Mouse (Mus musculus) CH12.LX (cell line): ENCODE data around the gene Ablim1. TPM values are rescaled to one million over a fixed set of nuclear protein-coding genes. Genes with fewer than 3 reads are reported as not detected.

Experiments
- DNase-seq: peaks from one replicate; pipeline ENCODE4 v3.0.0-alpha.2; 2013; ENCODE audit errors: extremely low read depth
- H3K27ac ChIP-seq: 2 replicates; pipeline ENCODE4 v1.5.1; 2012; ENCODE audit warnings: low read depth, mild to moderate bottlenecking, control low read depth, moderate library complexity; ENCODE audit not compliant: insufficient read depth
- H3K27me3 ChIP-seq: replicated peaks from 2 replicates; pipeline ENCODE3; 2012; ENCODE audit warnings: inconsistent platforms
- H3K36me3 ChIP-seq, 2 experiments: replicated peaks in 1 of 2; 2 replicates each; pipeline versions ENCODE3 to v1.6.1; 2012; ENCODE audit warnings: inconsistent platforms in 1 of 2, low read length in 1 of 2, mild to moderate bottlenecking in 1 of 2, mixed read lengths in 1 of 2, moderate library complexity in 1 of 2; ENCODE audit not compliant: control insufficient read depth in 1 of 2, insufficient read depth in 1 of 2
- H3K4me1 ChIP-seq, 2 experiments: 2 replicates each; pipeline ENCODE4 v1.6.1; 2012; ENCODE audit warnings: inconsistent platforms in 1 of 2, moderate library complexity in 1 of 2; ENCODE audit not compliant: insufficient read depth in 2 of 2, control insufficient read depth in 1 of 2
- H3K4me2 ChIP-seq: 2 replicates; pipeline ENCODE4 v1.6.1; 2012; ENCODE audit warnings: low read depth, mild to moderate bottlenecking, control low read depth; ENCODE audit not compliant: poor library complexity, insufficient read depth, severe bottlenecking
- H3K4me3 ChIP-seq, 3 experiments: fragments of 150-350 bp in 1 of 3; sonication (generic) in 1 of 3; replicated peaks in 1 of 3; 2 replicates each; pipeline versions ENCODE3 to v1.5.1; 2011 to 2012; ENCODE audit warnings: low read depth in 2 of 3, low read length in 2 of 3, mild to moderate bottlenecking in 2 of 3, moderate library complexity in 2 of 3, control low read depth in 1 of 3, improper control_type of control experiment in 1 of 3, inconsistent platforms in 1 of 3, mixed read lengths in 1 of 3; ENCODE audit not compliant: poor library complexity in 1 of 3
- H3K79me2 ChIP-seq: replicated peaks from 2 replicates; pipeline ENCODE4 v1.6.1; 2012; ENCODE audit warnings: mild to moderate bottlenecking, moderate library complexity; ENCODE audit not compliant: control insufficient read depth, poor library complexity, insufficient read depth, severe bottlenecking; ENCODE audit errors: extremely low read depth
- H3K9ac ChIP-seq: 2 replicates; pipeline ENCODE4 v1.6.1; 2012; ENCODE audit warnings: low read depth, mild to moderate bottlenecking, control low read depth, moderate library complexity; ENCODE audit not compliant: insufficient read depth
- H3K9me3 ChIP-seq: replicated peaks from 2 replicates; pipeline ENCODE3; 2012; ENCODE audit warnings: low read length, inconsistent platforms, mixed read lengths
- BHLHE40 ChIP-seq: IDR thresholded peaks from 2 replicates; pipeline ENCODE4 v1.6.1; 2011; ENCODE audit warnings: mild to moderate bottlenecking, low read depth, low read length, improper control_type of control experiment
- E2F4 ChIP-seq: IDR thresholded peaks from 2 replicates; pipeline ENCODE4 v1.6.1; 2011; ENCODE audit warnings: low read depth, low read length, improper control_type of control experiment; ENCODE audit not compliant: insufficient replicate concordance
- ETS1 ChIP-seq: conservative IDR thresholded peaks from 2 replicates; pipeline ENCODE4 v1.6.1; 2012; ENCODE audit warnings: low read depth, mild to moderate bottlenecking, inconsistent platforms, low read length, improper control_type of control experiment, moderate library complexity
- GABPA ChIP-seq: IDR thresholded peaks from 2 replicates; pipeline ENCODE4 v1.6.1; 2012; ENCODE audit warnings: low read depth, low read length, improper control_type of control experiment, inconsistent platforms; ENCODE audit not compliant: insufficient replicate concordance
- IRF4 ChIP-seq: IDR thresholded peaks from 2 replicates; pipeline ENCODE4 v1.6.1; 2014; ENCODE audit warnings: low read depth, mild to moderate bottlenecking, inconsistent platforms, low read length, improper control_type of control experiment
- JUN ChIP-seq: IDR thresholded peaks from 2 replicates; pipeline ENCODE4 v1.6.1; 2011; ENCODE audit warnings: low read depth, mild to moderate bottlenecking, low read length, improper control_type of control experiment, moderate library complexity; ENCODE audit not compliant: insufficient read depth
- MEF2A ChIP-seq: IDR thresholded peaks from 2 replicates; pipeline ENCODE4 v1.6.1; 2014; ENCODE audit warnings: low read depth, mild to moderate bottlenecking, inconsistent platforms, low read length, improper control_type of control experiment, borderline replicate concordance
- MXI1 ChIP-seq: IDR thresholded peaks from 2 replicates; pipeline ENCODE4 v1.6.1; 2011; ENCODE audit warnings: mild to moderate bottlenecking, low read depth, low read length, improper control_type of control experiment
- NELFE ChIP-seq: IDR thresholded peaks from 2 replicates; pipeline ENCODE4 v1.6.1; 2011; ENCODE audit warnings: low read depth, low read length, improper control_type of control experiment
- POLR2A ChIP-seq: IDR thresholded peaks from 2 replicates; pipeline ENCODE4 v1.6.1; 2011; ENCODE audit warnings: low read depth, mild to moderate bottlenecking, improper control_type of control experiment, low read length
- POLR2AphosphoS2 ChIP-seq: IDR thresholded peaks from 2 replicates; pipeline ENCODE4 v1.6.1; 2011; ENCODE audit warnings: low read depth, low read length, improper control_type of control experiment
- RCOR1 ChIP-seq: conservative IDR thresholded peaks from 2 replicates; pipeline ENCODE4 v1.6.1; 2012; ENCODE audit warnings: low read depth, mild to moderate bottlenecking, inconsistent platforms, low read length, improper control_type of control experiment
- SIN3A ChIP-seq: IDR thresholded peaks from 2 replicates; pipeline ENCODE4 v1.6.1; 2012; ENCODE audit warnings: low read length, improper control_type of control experiment, inconsistent platforms
- TCF12 ChIP-seq: IDR thresholded peaks from 2 replicates; pipeline ENCODE4 v1.6.1; 2014; ENCODE audit warnings: low read depth, mild to moderate bottlenecking, inconsistent platforms, low read length, improper control_type of control experiment
- USF1 ChIP-seq: IDR thresholded peaks from 2 replicates; pipeline ENCODE4 v1.6.1; 2014; ENCODE audit warnings: low read depth, mild to moderate bottlenecking, inconsistent platforms, low read length, improper control_type of control experiment
- ZC3H11A ChIP-seq: IDR thresholded peaks from 2 replicates; pipeline ENCODE4 v1.6.1; 2012; ENCODE audit warnings: low read depth, mild to moderate bottlenecking, inconsistent platforms, low read length, improper control_type of control experiment
- dilution Hi-C: fragments of 300-500 bp; cut with MboI; formaldehyde crosslinking; loops from 2 replicates; pipeline ENCODE4 v1.14.3; 2020; ENCODE audit warnings: low sequenced_read_pairs; ENCODE audit not compliant: extremely low pct_unique_long_range_greater_than_20kb, extremely low pct_ligation_motif_present
- in situ Hi-C: fragments of 300-500 bp; cut with MboI; formaldehyde crosslinking; loops from 3 replicates; pipeline ENCODE4 v1.14.3; 2019; ENCODE audit warnings: low sequenced_read_pairs, low pct_ligation_motif_present, low pct_unique_long_range_greater_than_20kb, mixed read lengths
- polyA plus RNA-seq: library from polyadenylated mRNA; unstranded; fragments of >175 nt; gene quantifications from 2 replicates; pipeline ENCODE4 v1.2.1, GENCODE M21; 2012; ENCODE audit warnings: low read depth; ENCODE audit not compliant: insufficient read length
- total RNA-seq, 2 experiments: library from RNA; depleted of rRNA; stranded (reverse); fragments of 300-350 nt in 1 of 2; fragments of >200 nt in 1 of 2; gene quantifications; 2 replicates each; pipeline ENCODE4 v1.2.3; 2012 to 2014

Gene Ablim1
- total and polyA plus RNA-seq, 3 experiments = 0.85 to 2.4 (median 2.0) TPM

DNA sequence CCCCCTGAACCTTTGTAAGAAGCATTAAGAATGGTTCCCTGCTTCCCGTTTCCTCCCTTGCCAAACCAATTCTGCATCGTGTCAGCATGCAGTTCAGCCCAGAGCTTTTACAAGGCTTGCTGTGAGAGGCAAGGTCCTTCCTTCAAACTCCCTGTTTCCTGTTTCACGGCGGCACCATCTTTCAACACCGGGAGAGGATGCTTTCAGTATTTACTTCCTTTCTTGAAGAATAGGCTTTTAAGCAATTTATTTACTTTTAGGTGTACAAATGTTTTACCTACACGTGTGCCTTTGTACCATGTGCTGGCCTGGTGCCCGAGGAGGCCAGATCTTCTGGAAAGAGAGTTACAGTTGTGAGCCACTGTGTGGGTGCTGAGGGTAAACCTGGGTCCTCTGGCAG, 41.6 kb upstream of the Ablim1 start:
- TF ChIP-seq JUN (no peak), ETS1 (no peak), GABPA (no peak)
- no peak overlapping the region for H3K9ac ChIP-seq
- no peak overlapping the region for H3K27ac ChIP-seq
- no peaks in the 10 kb centered on the region for H3K9me3 ChIP-seq
- peak overlapping the region; percentile 0; the same call in 1 of the 2 replicates for H3K4me2 ChIP-seq
- no peak for DNase-seq
- in situ Hi-C loops (no loop called here), dilution Hi-C loops (no loop called here)
- peaks cover 11 to 32% of the 10 kb centered on the region in 2 experiments for H3K4me1 ChIP-seq
- peaks cover 5 to 39% of the 10 kb centered on the region in 2 experiments for H3K36me3 ChIP-seq
- peaks cover 29% of the 10 kb centered on the region for H3K79me2 ChIP-seq
- H3K27me3 ChIP-seq = no peaks in the 10 kb centered on the region
- H3K4me3 ChIP-seq = no peak overlapping the region

DNA sequence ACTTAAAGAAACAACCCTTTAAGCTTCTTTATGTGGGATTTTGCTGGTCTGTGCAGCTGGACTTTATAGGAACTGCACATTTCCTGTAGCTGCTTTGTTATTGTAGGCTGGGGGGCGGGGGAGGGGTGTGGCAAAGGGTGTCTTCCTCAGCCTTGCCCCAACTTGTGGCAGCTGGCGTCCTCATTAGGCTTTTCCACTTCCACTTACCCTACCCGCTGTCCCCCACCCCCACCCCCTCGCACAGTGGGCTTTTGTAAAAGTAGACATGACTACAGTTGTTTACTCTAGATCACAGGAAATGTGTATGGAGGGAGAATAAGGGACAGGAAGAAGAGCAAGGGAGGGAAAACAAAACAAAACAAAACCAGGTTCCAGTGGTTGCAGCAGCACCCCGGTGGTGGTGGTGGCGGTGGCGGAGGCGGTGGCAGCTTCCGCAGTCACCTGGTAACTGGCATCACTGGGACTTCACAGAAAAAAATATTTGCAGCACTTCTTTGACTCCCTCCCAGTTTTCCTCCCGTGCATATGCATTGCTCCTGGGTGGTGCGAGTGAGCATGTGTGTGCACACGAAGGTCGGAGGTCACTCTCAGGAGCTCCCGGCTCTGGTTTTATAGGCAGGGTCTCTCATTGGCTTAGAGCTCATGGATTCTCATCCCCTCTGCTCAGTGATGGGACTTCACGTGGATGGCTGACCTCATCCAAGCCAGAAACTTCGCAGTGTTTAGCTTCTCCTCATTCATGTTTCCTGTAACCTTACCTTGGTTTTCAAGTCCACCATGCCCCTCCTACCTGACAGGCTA, 40.9 kb upstream of the Ablim1 start:
- Histone ChIP-seq H3K36me3 (peaks cover 5 to 39% of the 10 kb centered on the region in 2 experiments), H3K79me2 (peaks cover 29% of the 10 kb centered on the region), H3K9ac (no peak overlapping the region), H3K4me3 (no peak overlapping the region), H3K9me3 (no peaks in the 10 kb centered on the region), H3K27me3 (no peaks in the 10 kb centered on the region), H3K4me2 (peak overlapping the region; percentile 7), H3K27ac (no peak overlapping the region), H3K4me1 (peaks cover 11 to 32% of the 10 kb centered on the region in 2 experiments)
- TF ChIP-seq USF1 (no peak), TCF12 (no peak), MEF2A (no peak), POLR2AphosphoS2 (no peak), NELFE (no peak), POLR2A (peak; percentile 18; the same call in 1 of the 2 replicates), MXI1 (no peak), SIN3A (peak; percentile 40; the same call in 1 of the 2 replicates), ZC3H11A (no peak), BHLHE40 (no peak), E2F4 (no peak), RCOR1 (no peak), IRF4 (0 out of 2 replicates have a peak, but pooled peaks have one; percentile 9)
- in situ Hi-C loops (no loop called here), dilution Hi-C loops (no loop called here)
- DNase-seq = no peak
